Mouse (Mus musculus) heart, adult 2 months (tissue): ENCODE measurements around the gene Ttf1.
"Not testable (repeated sequence)": the region's sequence is repeated elsewhere in the genome, so short reads cannot be mapped to it uniquely, and the experiment has no call there.

Experiments
- CTCF ChIP-seq: fragments of 200-600 bp; IDR thresholded peaks from 2 replicates; pipeline ENCODE4 v1.8.1; 2022; ENCODE audit warnings: antibody characterized with exemption, mild to moderate bottlenecking, moderate library complexity
- EP300 ChIP-seq: fragments of 200-500 bp; IDR thresholded peaks from 2 replicates; pipeline ENCODE4 v1.6.1; 2011; ENCODE audit warnings: low read depth, low read length, control low read depth; ENCODE audit not compliant: insufficient read depth
- POLR2A ChIP-seq: fragments of 200-500 bp; IDR thresholded peaks from 2 replicates; pipeline ENCODE4 v1.6.1; 2011; ENCODE audit warnings: mild to moderate bottlenecking, low read depth, low read length, control low read depth; ENCODE audit not compliant: insufficient read depth

DNA sequence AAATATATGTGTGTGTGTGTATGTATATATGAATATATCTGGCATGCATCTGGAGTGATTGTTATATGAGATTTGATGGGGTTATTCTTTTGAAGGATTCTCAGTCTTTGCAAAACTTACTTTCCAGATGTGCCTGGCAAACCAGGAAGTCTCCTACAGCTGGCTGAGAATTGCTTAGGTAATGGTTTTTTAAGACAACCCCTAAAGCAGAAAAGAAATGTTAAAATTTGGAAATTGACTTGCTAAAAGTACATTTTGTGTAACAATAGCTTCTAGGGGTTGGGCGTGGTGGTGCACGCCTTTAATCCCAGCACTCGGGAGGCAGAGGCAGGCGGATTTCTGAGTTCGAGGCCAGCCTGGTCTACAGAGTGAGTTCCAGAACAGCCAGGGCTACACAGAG is 37.9 kb downstream of the Ttf1 start:
- TF ChIP-seq POLR2A, CTCF, EP300: not testable (repeated sequence)
